Mouse (Mus musculus) intestine, postnatal 0 days (tissue): ENCODE measurements around the gene Rhot2. TPM values are rescaled to one million over a fixed set of nuclear protein-coding genes. Genes with fewer than 3 reads are reported as not detected.
"Not testable (repeated sequence)": the region's sequence is repeated elsewhere in the genome, so short reads cannot be mapped to it uniquely, and the experiment has no call there.

Source experiments
- ATAC-seq: fragments of 200-750 bp; cut with Nextera tagmentation; 2 replicates; pipeline ENCODE4 v1.8.0; 2017; ENCODE audit warnings: mild to moderate bottlenecking, moderate TSS enrichment, moderate library complexity
- H3K27ac ChIP-seq: fragments of 300-500 bp; sonication (generic); 2 replicates; pipeline ENCODE4 v1.5.1; 2014; ENCODE audit warnings: mild to moderate bottlenecking, low read depth, low read length, moderate library complexity
- H3K27me3 ChIP-seq: fragments of 300-500 bp; sonication (generic); replicated peaks from 2 replicates; pipeline ENCODE4 v1.6.1; 2014; ENCODE audit warnings: low read length, mixed read lengths; ENCODE audit not compliant: control insufficient read depth, insufficient read depth
- H3K36me3 ChIP-seq: fragments of 300-500 bp; sonication (generic); 2 replicates; pipeline ENCODE4 v1.6.1; 2014; ENCODE audit warnings: mild to moderate bottlenecking, moderate library complexity; ENCODE audit not compliant: control insufficient read depth, insufficient read depth
- H3K4me1 ChIP-seq: fragments of 300-500 bp; sonication (generic); replicated peaks from 2 replicates; pipeline ENCODE4 v1.6.1; 2014; ENCODE audit warnings: antibody characterized with exemption, low read length, mixed read lengths; ENCODE audit not compliant: control insufficient read depth, insufficient read depth
- H3K4me2 ChIP-seq: fragments of 300-500 bp; sonication (generic); replicated peaks from 2 replicates; pipeline ENCODE4 v1.6.1; 2014; ENCODE audit warnings: low read depth, mild to moderate bottlenecking, moderate library complexity
- H3K4me3 ChIP-seq: fragments of 300-500 bp; sonication (generic); 2 replicates; pipeline ENCODE4 v1.5.1; 2014; ENCODE audit warnings: low read depth, low read length
- H3K9ac ChIP-seq: fragments of 300-500 bp; sonication (generic); 2 replicates; pipeline ENCODE4 v1.6.1; 2014; ENCODE audit warnings: mild to moderate bottlenecking, low read depth, low read length
- H3K9me3 ChIP-seq: fragments of 300-500 bp; sonication (generic); 2 replicates; pipeline ENCODE4 v1.6.1; 2016; ENCODE audit warnings: mixed run types; ENCODE audit not compliant: control insufficient read depth
- CTCF ChIP-seq: sonication (generic); IDR thresholded peaks from 2 replicates; pipeline ENCODE4 v1.5.1; 2016; ENCODE audit warnings: low read depth, mild to moderate bottlenecking, control low read depth, antibody characterized with exemption, moderate library complexity
- WGBS: fragments of 180-500 bp; shearing (Covaris S2); extraction: QIAGEN DNeasy Blood & Tissue Kit; methylation state at CpG from one replicate; pipeline ENCODE4 v1.1.7; 2014; 5-methylcytosine and 5-hydroxymethylcytosine counted together
- polyA plus RNA-seq: library from polyadenylated mRNA; unstranded; fragments of >200 nt; fragmentation: Nextera tagmentation; extraction: Ambion mirVana; gene quantifications from 2 replicates; pipeline ENCODE4 v1.2.1, GENCODE M21; 2015

Rhot2 gene
- polyA plus RNA-seq, 1 experiment from 2014 or later, result 18.1 TPM

GRCm38 (mm10) chr17:25809606-25810340 lies 34.9 kb downstream of the Rhot2 start:
- no peak for TF ChIP-seq CTCF
- WGBS, result 15% methylated on average over 25 of the region's 25 CpGs
- peak; percentile 4; the same call in 1 of the 2 replicates for ATAC-seq
- H3K36me3 ChIP-seq, result no peaks in the 10 kb centered on the region
- no peak overlapping the region for H3K27ac ChIP-seq
- H3K27me3 ChIP-seq, result peaks cover 32% of the 10 kb centered on the region
- H3K9me3 ChIP-seq, result no peaks in the 10 kb centered on the region
- peak overlapping the region; percentile 51 for H3K4me3 ChIP-seq
- H3K9ac ChIP-seq, result 0 out of 2 replicates have a peak overlapping the region, but pooled peaks have one; percentile 17
- H3K4me1 ChIP-seq, result no peaks in the 10 kb centered on the region; the same call in 1 of the 2 replicates
- H3K4me2 ChIP-seq, result peak overlapping the region; percentile 92

GRCm38 (mm10) chr17:25808789-25809605 lies 35.7 kb downstream of the Rhot2 start, which contains the start of gene Fbxl16:
TSS of gene Fbxl16 (plus strand) at chr17:25809085.
- Histone ChIP-seq H3K27me3 (peaks cover 32% of the 10 kb centered on the region), H3K4me3 (peak within 1 kb of the TSS; percentile 51), H3K36me3 (no peaks in the 10 kb centered on the region), H3K9ac (0 out of 2 replicates have a peak within 1 kb of the TSS, but pooled peaks have one; percentile 17), H3K4me2 (peak within 1 kb of the TSS; percentile 92), H3K9me3 (no peaks in the 10 kb centered on the region), H3K4me1 (no peaks in the 10 kb centered on the region; the same call in 1 of the 2 replicates), H3K27ac (no peak within 1 kb of the TSS)
- WGBS, result under 1% methylated on average over 92 of the region's 100 CpGs
- peak; percentile 63 for ATAC-seq
- TF ChIP-seq CTCF, result peak; percentile 58

DNA sequence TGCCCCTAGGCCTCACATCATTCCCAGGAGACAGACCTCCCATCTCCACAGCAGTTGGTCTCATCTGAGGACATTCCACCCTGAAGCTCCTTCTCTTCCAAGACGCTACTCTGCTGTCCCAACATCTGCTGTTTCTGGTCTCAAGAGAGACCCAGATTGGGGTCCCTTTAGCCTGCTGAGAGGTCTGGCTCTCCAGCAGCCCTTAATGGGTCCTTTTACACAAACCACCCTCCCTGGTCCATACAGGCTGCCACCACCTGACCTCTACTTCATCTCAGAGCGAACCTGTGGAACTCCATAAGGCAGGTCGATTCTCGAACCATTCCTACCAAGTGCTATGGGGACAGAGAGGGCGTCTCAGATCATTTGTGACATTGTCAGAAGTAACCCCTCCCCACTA lies 36.6 kb downstream of the Rhot2 start:
- no peak for TF ChIP-seq CTCF
- H3K9ac ChIP-seq, result no peak overlapping the region
- H3K4me2 ChIP-seq, result peak overlapping the region; percentile 92; the same call in 1 of the 2 replicates

GRCm38 (mm10) chr17:25807452-25807851 lies 37.2 kb downstream of the Rhot2 start:
- not testable (repeated sequence) for H3K4me3 ChIP-seq, H3K9me3 ChIP-seq, ATAC-seq, H3K9ac ChIP-seq, H3K4me2 ChIP-seq, H3K27ac ChIP-seq, H3K4me1 ChIP-seq, H3K36me3 ChIP-seq
- H3K27me3 ChIP-seq, result peaks cover 30% of the 10 kb centered on the region
- 56% methylated on average over 2 of the region's 2 CpGs for WGBS
- peak; percentile 21; the same call in 1 of the 2 replicates for TF ChIP-seq CTCF

More for the DNA sequence above, 36.6 kb downstream of the Rhot2 start:
- ATAC-seq, result no peak
- Histone ChIP-seq H3K9me3 (no peaks in the 10 kb centered on the region), H3K27ac (no peak overlapping the region), H3K4me3 (no peak overlapping the region), H3K27me3 (peaks cover 28% of the 10 kb centered on the region), H3K4me1 (no peaks in the 10 kb centered on the region), H3K36me3 (no peaks in the 10 kb centered on the region)
- 51% methylated on average over 5 of the region's 5 CpGs for WGBS

DNA sequence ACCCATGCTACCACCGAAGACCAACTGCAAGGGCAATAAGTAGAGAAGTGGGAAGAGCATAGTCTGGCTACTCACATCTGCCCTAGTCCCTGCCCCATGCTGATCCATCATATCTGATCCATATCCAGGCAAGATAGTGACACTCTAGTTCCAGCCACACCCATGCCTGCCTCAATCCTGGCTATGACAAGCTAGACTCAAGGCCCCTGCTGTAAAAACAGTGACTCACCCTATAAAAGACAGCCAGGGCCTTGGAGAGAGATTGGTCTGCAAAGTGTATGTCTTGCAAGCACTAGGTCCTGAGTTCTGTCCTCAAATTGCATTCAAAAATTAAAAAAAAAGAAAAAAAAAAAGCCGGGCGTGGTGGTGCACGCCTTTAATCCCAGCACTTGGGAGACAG lies 38.1 kb downstream of the Rhot2 start:
- Histone ChIP-seq H3K4me1 (no peaks in the 10 kb centered on the region), H3K9ac (no peak overlapping the region), H3K27ac (no peak overlapping the region), H3K4me3 (no peak overlapping the region), H3K9me3 (no peaks in the 10 kb centered on the region), H3K4me2 (no peak overlapping the region), H3K27me3 (peaks cover 30% of the 10 kb centered on the region), H3K36me3 (no peaks in the 10 kb centered on the region)
- 61% methylated on average over 4 of the region's 4 CpGs for WGBS
- TF ChIP-seq CTCF, result no peak
- peak; percentile 10; the same call in 1 of the 2 replicates for ATAC-seq
